Mouse (Mus musculus) neural tube, embryonic 12.5 days (tissue): ENCODE results near the gene Mdm2. TPM values are rescaled to one million over a fixed set of nuclear protein-coding genes. Genes with fewer than 3 reads are reported as not detected.
"Not testable (repeated sequence)": the region's sequence is repeated elsewhere in the genome, so short reads cannot be mapped to it uniquely, and the experiment has no call there.

Experiments
- ATAC-seq: fragments of 200-750 bp; cut with Nextera tagmentation; 2 replicates; pipeline ENCODE4 v1.8.0; 2017; ENCODE audit warnings: low read depth, mild to moderate bottlenecking, moderate TSS enrichment, moderate library complexity; ENCODE audit not compliant: low FRiP score
- H3K27ac ChIP-seq: fragments of 300-500 bp; sonication (generic); 2 replicates; pipeline ENCODE4 v1.5.1; 2016
- H3K27me3 ChIP-seq: fragments of 300-500 bp; sonication (generic); replicated peaks from 2 replicates; pipeline ENCODE4 v1.6.1; 2016; ENCODE audit warnings: mild to moderate bottlenecking
- H3K36me3 ChIP-seq: fragments of 300-500 bp; sonication (generic); 2 replicates; pipeline ENCODE4 v1.6.1; 2016; ENCODE audit warnings: mild to moderate bottlenecking
- H3K4me1 ChIP-seq: fragments of 300-500 bp; sonication (generic); 2 replicates; pipeline ENCODE4 v1.6.1; 2016
- H3K4me2 ChIP-seq: fragments of 300-500 bp; sonication (generic); replicated peaks from 2 replicates; pipeline ENCODE4 v1.6.1; 2016; ENCODE audit warnings: mild to moderate bottlenecking
- H3K4me3 ChIP-seq: fragments of 300-500 bp; sonication (generic); 2 replicates; pipeline ENCODE4 v1.5.1; 2016
- H3K9ac ChIP-seq: fragments of 300-500 bp; sonication (generic); 2 replicates; pipeline ENCODE4 v1.6.1; 2016; ENCODE audit warnings: mild to moderate bottlenecking
- H3K9me3 ChIP-seq: fragments of 300-500 bp; sonication (generic); 2 replicates; pipeline ENCODE4 v1.6.1; 2016; ENCODE audit warnings: mild to moderate bottlenecking
- WGBS: fragments of 180-500 bp; shearing (Covaris S2); methylation state at CpG from one replicate; pipeline ENCODE4 v1.1.7; 2016; 5-methylcytosine and 5-hydroxymethylcytosine counted together
- polyA plus RNA-seq: library from polyadenylated mRNA; unstranded; fragments of >200 nt; fragmentation: Nextera tagmentation; extraction: Ambion mirVana; gene quantifications from 2 replicates; pipeline ENCODE4 v1.2.1, GENCODE M21; 2016

The Mdm2 gene
- polyA plus RNA-seq, 1 experiment from 2014 or later: 74.4 TPM

DNA sequence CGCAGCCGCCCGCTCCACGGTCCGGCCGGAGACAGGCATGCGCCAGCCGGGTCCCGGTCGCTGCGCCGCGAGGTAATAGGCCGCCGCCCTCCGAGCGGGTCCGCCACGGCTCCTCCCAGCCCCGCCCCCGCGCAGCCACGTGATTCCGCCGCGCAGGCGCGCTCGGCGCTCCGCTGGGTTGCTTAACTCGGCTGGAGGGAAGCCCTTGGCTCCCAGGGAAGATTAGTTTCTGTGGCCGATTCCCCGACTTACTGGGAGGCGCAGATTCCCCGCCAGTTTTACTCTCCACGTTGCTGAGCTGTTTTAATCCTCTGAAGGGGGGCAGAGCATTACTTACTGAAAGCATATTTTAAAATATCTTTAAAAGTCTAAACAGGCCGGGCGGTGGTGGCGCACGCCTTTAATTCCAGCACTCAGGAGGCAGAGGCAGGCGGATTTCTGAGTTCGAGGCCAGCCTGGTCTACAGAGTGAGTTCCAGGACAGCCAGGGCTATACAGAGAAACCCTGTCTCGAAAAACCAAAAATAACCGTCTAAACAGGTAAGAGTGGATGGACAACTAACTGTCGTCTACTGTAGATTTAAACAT lies 35.8 kb upstream of the Mdm2 start, which contains the start of gene Slc35e3:
Gene Slc35e3, minus strand, starts transcription at position 69 of the 587 bp plus-strand sequence.
- Histone ChIP-seq H3K4me1 (peaks cover 18% of the 10 kb centered on the region), H3K27me3 (no peaks in the 10 kb centered on the region), H3K36me3 (peaks cover 31% of the 10 kb centered on the region), H3K9ac (peak within 1 kb of the TSS; percentile 57), H3K4me3 (peak within 1 kb of the TSS; percentile 52), H3K9me3 (no peaks in the 10 kb centered on the region), H3K4me2 (peak within 1 kb of the TSS; percentile 78), H3K27ac (no peak within 1 kb of the TSS)
- ATAC-seq: peak; percentile 97
- WGBS: 15% methylated on average over 43 of the region's 46 CpGs

- not testable (repeated sequence) for H3K27me3 ChIP-seq, H3K9me3 ChIP-seq, H3K27ac ChIP-seq
- ATAC-seq: peak; percentile 58
- WGBS: 1% methylated on average over 14 of the region's 46 CpGs
- Histone ChIP-seq H3K4me2 (peak overlapping the region; percentile 78), H3K9ac (peak overlapping the region; percentile 57), H3K4me1 (peaks cover 18% of the 10 kb centered on the region), H3K4me3 (peak overlapping the region; percentile 52), H3K36me3 (peaks cover 24% of the 10 kb centered on the region)
Observed at GRCm38 (mm10) chr10:117745570-117746296, 35.2 kb upstream of the Mdm2 start.

GRCm38 (mm10) chr10:117743917-117744316 lies 33.4 kb upstream of the Mdm2 start:
- Histone ChIP-seq H3K9me3 (no peaks in the 10 kb centered on the region), H3K4me1 (peaks cover 18% of the 10 kb centered on the region), H3K36me3 (peaks cover 29% of the 10 kb centered on the region), H3K9ac (0 out of 2 replicates have a peak overlapping the region, but pooled peaks have one; percentile 13), H3K4me2 (peak overlapping the region; percentile 78; the same call in 1 of the 2 replicates), H3K27me3 (no peaks in the 10 kb centered on the region), H3K27ac (no peak overlapping the region), H3K4me3 (no peak overlapping the region)
- WGBS: 86% methylated on average over 4 of the region's 4 CpGs
- no peak for ATAC-seq

GRCm38 (mm10) chr10:117743182-117743581 lies 32.6 kb upstream of the Mdm2 start:
- ATAC-seq: no peak
- 89% methylated on average over 2 of the region's 2 CpGs for WGBS
- H3K9ac ChIP-seq: no peak overlapping the region
- H3K4me1 ChIP-seq: peaks cover 18% of the 10 kb centered on the region
- no peaks in the 10 kb centered on the region for H3K9me3 ChIP-seq
- H3K27ac ChIP-seq: no peak overlapping the region
- no peak overlapping the region for H3K4me2 ChIP-seq
- H3K4me3 ChIP-seq: no peak overlapping the region
- peaks cover 33% of the 10 kb centered on the region for H3K36me3 ChIP-seq
- H3K27me3 ChIP-seq: no peaks in the 10 kb centered on the region

GRCm38 (mm10) chr10:117742618-117743017 lies 32.1 kb upstream of the Mdm2 start:
- Histone ChIP-seq H3K27me3 (no peaks in the 10 kb centered on the region), H3K4me2 (no peak overlapping the region), H3K4me1 (peaks cover 18% of the 10 kb centered on the region), H3K4me3 (no peak overlapping the region), H3K9ac (no peak overlapping the region), H3K36me3 (peaks cover 38% of the 10 kb centered on the region), H3K27ac (no peak overlapping the region), H3K9me3 (no peaks in the 10 kb centered on the region)
- 92% methylated on average over 4 of the region's 4 CpGs for WGBS
- no peak for ATAC-seq

DNA sequence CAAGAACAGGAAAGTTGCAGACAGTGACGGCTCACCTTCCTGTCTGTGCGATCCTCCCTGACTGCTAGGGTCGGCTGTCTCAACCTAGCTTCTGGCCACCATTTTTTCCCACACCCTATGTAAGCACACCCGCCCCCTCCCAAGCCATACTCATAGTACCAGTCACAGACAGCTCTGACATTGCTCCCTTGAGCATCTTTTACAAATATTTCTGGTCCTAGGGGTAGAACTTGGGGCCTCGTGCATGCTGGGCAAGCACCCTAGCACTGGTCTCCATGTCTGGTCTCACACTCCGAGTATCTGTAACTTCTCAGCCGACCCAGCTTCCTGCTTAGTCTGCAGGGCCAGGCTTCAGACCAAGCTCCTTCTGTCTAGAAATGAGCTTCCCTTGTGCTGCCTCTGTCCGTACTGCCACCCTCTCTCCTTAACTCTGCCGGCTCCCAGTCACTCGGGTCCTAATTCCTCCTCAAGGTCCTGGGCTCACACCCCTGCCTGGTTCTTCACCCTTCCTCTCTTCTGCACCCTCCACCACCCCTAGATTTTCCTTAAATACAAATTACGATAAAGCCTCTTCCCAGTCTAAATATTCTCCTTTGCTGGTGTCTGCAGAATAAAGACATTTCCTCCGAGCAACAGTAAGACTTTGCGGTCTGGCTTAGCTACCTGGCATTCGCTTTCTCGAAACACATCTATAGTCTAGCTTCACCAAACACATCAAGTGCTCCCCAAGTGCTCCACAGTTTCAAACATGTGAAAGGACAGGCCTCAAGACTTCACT lies 31.3 kb upstream of the Mdm2 start:
- H3K4me3 ChIP-seq: no peak overlapping the region
- no peaks in the 10 kb centered on the region for H3K27me3 ChIP-seq
- H3K36me3 ChIP-seq: peaks cover 45% of the 10 kb centered on the region
- peaks cover 18% of the 10 kb centered on the region for H3K4me1 ChIP-seq
- no peak for ATAC-seq
- H3K9ac ChIP-seq: no peak overlapping the region
- no peak overlapping the region for H3K4me2 ChIP-seq
- 85% methylated on average over 15 of the region's 15 CpGs for WGBS
- no peak overlapping the region for H3K27ac ChIP-seq
- no peaks in the 10 kb centered on the region for H3K9me3 ChIP-seq

DNA sequence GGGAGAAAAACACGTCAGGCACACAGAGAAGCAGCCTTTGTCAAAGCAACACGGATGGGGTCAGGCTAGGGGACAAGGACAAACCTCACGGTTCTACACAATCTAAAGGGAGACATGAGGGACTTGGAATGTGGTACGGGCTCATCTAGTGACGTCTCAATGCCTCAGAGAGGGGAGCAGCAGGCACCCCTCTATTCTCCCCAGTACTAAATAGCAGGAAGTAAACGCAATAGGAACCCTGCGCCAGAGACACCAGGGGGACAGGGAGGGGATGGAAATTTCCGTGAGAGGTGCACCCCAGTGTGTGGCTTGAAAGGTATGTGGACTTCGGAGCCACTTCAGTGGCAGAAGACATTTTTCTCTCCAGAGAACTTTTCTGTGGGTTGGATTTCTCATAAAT lies 30.4 kb upstream of the Mdm2 start:
- no peaks in the 10 kb centered on the region for H3K27me3 ChIP-seq
- ATAC-seq: no peak
- 89% methylated on average over 9 of the region's 9 CpGs for WGBS
- no peak overlapping the region for H3K9ac ChIP-seq
- no peak overlapping the region for H3K4me3 ChIP-seq
- H3K27ac ChIP-seq: no peak overlapping the region
- H3K4me1 ChIP-seq: peaks cover 18% of the 10 kb centered on the region
- no peaks in the 10 kb centered on the region for H3K9me3 ChIP-seq
- no peak overlapping the region for H3K4me2 ChIP-seq
- H3K36me3 ChIP-seq: peaks cover 55% of the 10 kb centered on the region

GRCm38 (mm10) chr10:117740171-117740570 lies 29.6 kb upstream of the Mdm2 start:
- Histone ChIP-seq H3K4me1 (peaks cover 18% of the 10 kb centered on the region), H3K27me3 (no peaks in the 10 kb centered on the region), H3K9me3 (no peaks in the 10 kb centered on the region), H3K4me2 (no peak overlapping the region), H3K36me3 (peaks cover 55% of the 10 kb centered on the region), H3K4me3 (no peak overlapping the region), H3K27ac (no peak overlapping the region), H3K9ac (no peak overlapping the region)
- 96% methylated on average over 10 of the region's 10 CpGs for WGBS
- ATAC-seq: no peak

DNA sequence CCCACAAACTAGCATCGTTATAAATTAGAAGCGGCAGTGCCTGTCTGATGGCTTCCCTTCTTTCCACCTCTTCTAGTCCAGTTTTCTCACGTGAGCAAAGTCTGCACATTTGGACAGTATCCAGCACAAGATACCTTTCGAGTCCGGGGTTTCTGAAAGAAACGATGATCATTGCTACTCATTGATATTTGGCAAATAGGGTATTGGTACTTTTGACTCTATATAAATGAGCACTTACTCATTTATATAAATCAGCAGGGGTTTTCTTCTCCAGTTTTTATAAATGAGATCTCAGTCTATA lies 29.0 kb upstream of the Mdm2 start:
- no peak for ATAC-seq
- H3K4me1 ChIP-seq: peaks cover 13% of the 10 kb centered on the region
- H3K27me3 ChIP-seq: no peaks in the 10 kb centered on the region
- no peak overlapping the region for H3K27ac ChIP-seq
- no peak overlapping the region for H3K9ac ChIP-seq
- H3K9me3 ChIP-seq: no peaks in the 10 kb centered on the region
- no peak overlapping the region for H3K4me3 ChIP-seq
- H3K4me2 ChIP-seq: no peak overlapping the region
- peaks cover 55% of the 10 kb centered on the region for H3K36me3 ChIP-seq
- 95% methylated on average over 6 of the region's 6 CpGs for WGBS

DNA sequence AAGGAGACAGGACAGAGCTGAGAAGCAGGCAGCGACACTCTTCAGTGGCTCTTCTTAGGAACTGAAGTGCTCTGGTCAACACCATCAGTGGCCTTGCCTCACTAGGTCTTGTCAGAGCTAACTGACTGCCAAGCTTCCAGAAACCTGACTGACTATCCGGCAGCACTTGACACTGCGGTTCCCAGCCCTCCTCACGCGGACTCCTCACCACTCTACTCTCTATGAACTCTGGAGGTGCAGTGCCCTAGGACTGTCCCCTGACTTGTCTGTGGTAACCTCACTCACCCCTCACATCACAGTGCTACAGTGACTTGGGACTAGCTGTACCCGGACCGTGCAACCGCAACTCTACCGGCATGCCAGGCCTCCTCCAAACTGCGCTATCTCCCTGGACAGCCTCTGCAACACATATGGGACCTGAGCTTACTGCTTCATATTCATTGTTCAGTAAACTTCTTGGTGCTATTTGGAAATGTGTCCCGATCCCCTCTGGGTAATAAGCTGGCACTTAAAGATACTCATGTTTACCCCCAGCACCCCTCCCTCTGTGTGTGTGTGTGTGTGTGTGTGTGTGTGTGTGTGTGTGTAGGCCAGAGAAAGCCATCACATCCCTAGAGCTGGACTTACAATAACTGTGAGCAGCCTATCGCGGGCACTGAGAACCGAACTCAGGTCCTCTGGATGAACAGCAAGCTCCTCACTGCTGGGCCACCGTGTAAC lies 28.5 kb upstream of the Mdm2 start:
- no peaks in the 10 kb centered on the region for H3K9me3 ChIP-seq
- WGBS: 95% methylated on average over 15 of the region's 15 CpGs
- ATAC-seq: no peak
- no peak overlapping the region for H3K4me3 ChIP-seq
- H3K27ac ChIP-seq: no peak overlapping the region
- H3K36me3 ChIP-seq: peaks cover 55% of the 10 kb centered on the region
- H3K4me2 ChIP-seq: no peak overlapping the region
- H3K27me3 ChIP-seq: no peaks in the 10 kb centered on the region
- no peak overlapping the region for H3K9ac ChIP-seq
- H3K4me1 ChIP-seq: peaks cover 8% of the 10 kb centered on the region

- Histone ChIP-seq H3K9me3 (no peaks in the 10 kb centered on the region), H3K4me1 (peaks cover 2% of the 10 kb centered on the region; the same call in 1 of the 2 replicates), H3K27me3 (no peaks in the 10 kb centered on the region), H3K9ac (no peak overlapping the region), H3K27ac (no peak overlapping the region), H3K4me2 (no peak overlapping the region), H3K4me3 (no peak overlapping the region), H3K36me3 (peaks cover 50% of the 10 kb centered on the region)
- 86% methylated on average over 13 of the region's 13 CpGs for WGBS
- no peak for ATAC-seq
Observed at GRCm38 (mm10) chr10:117738140-117738921, 27.8 kb upstream of the Mdm2 start.
